Mouse (Mus musculus) embryonic fibroblast, embryonic 13.5 days (primary cell): ENCODE measurements around the gene Bola3.

Source experiments
- CTCF ChIP-seq: IDR thresholded peaks from 2 replicates; pipeline ENCODE4 v1.5.1; 2011; ENCODE audit warnings: mild to moderate bottlenecking, control low read depth, low read length, moderate library complexity, borderline replicate concordance; ENCODE audit not compliant: insufficient read depth
- POLR2A ChIP-seq: IDR thresholded peaks from 2 replicates; pipeline ENCODE4 v1.6.1; 2011; ENCODE audit warnings: low read depth, mild to moderate bottlenecking, control low read depth, low read length, moderate library complexity

DNA sequence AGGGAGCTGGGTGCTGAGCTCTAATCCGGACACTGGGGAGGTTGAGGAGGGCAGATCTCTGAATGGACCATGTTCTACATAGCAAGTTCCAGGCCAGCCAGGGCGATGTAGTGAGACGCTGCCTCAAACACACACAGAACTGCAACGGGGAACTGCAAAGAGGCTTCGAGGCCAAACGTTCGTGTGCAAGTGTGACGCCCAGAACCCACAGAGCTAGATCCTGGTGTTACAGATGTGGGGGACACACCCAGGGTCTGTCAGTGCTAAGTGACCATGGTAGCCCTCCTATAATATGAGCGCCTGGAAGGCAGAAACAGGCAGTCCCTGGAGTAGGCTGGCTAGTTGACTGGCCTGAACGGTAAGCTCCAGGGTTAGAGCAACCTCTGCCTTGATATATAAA, 8.5 kb downstream of the Bola3 start:
- TF ChIP-seq CTCF (no peak), POLR2A (no peak)
